Mouse (Mus musculus) embryo, embryonic 9.5 days (tissue): ENCODE data around the gene Sgms1.

Experiments
- DNase-seq: peaks from one replicate; pipeline ENCODE4 v3.0.0-alpha.2; 2017; ENCODE audit errors: extremely low spot score

Gene Sgms1

GRCm38 (mm10) chr19:32292782-32293776 is 96.4 kb downstream of the Sgms1 start:
- DNase-seq, result no peak

GRCm38 (mm10) chr19:32292067-32292739 is 97.3 kb downstream of the Sgms1 start:
- DNase-seq, result no peak

GRCm38 (mm10) chr19:32291130-32291529 is 98.4 kb downstream of the Sgms1 start:
- no peak for DNase-seq

- DNase-seq, result no peak
Observed at GRCm38 (mm10) chr19:32288895-32289294, 100.6 kb downstream of the Sgms1 start.

GRCm38 (mm10) chr19:32287839-32288238 is 101.7 kb downstream of the Sgms1 start:
- DNase-seq, result no peak

- no peak for DNase-seq
Observed at GRCm38 (mm10) chr19:32285455-32285831, 104.1 kb downstream of the Sgms1 start.

GRCm38 (mm10) chr19:32284681-32285454 is 104.6 kb downstream of the Sgms1 start:
- DNase-seq, result no peak

GRCm38 (mm10) chr19:32281917-32282316 is 107.6 kb downstream of the Sgms1 start:
- DNase-seq, result no peak

- no peak for DNase-seq
Observed at GRCm38 (mm10) chr19:32280380-32280779, 109.1 kb downstream of the Sgms1 start.

- no peak for DNase-seq
Observed at GRCm38 (mm10) chr19:32279400-32279799, 110.1 kb downstream of the Sgms1 start.

GRCm38 (mm10) chr19:32277869-32278268 is 111.6 kb downstream of the Sgms1 start:
- no peak for DNase-seq

GRCm38 (mm10) chr19:32277287-32277686 is 112.2 kb downstream of the Sgms1 start:
- DNase-seq, result no peak

GRCm38 (mm10) chr19:32276817-32277216 is 112.7 kb downstream of the Sgms1 start:
- no peak for DNase-seq

- no peak for DNase-seq
Observed at GRCm38 (mm10) chr19:32276263-32276662, 113.3 kb downstream of the Sgms1 start.

GRCm38 (mm10) chr19:32275068-32275925 is 114.2 kb downstream of the Sgms1 start:
- no peak for DNase-seq

- DNase-seq, result no peak
Observed at GRCm38 (mm10) chr19:32274145-32274544, 115.4 kb downstream of the Sgms1 start.

GRCm38 (mm10) chr19:32273714-32274113 is 115.8 kb downstream of the Sgms1 start:
- no peak for DNase-seq

GRCm38 (mm10) chr19:32272475-32273260 is 116.8 kb downstream of the Sgms1 start:
- no peak for DNase-seq

- no peak for DNase-seq
Observed at GRCm38 (mm10) chr19:32271455-32272200, 117.9 kb downstream of the Sgms1 start.

- DNase-seq, result no peak
Observed at GRCm38 (mm10) chr19:32269844-32270176, 119.7 kb downstream of the Sgms1 start.
